Mouse (Mus musculus): ENCODE measurements at regions not wholly inside any gene's neighbourhood (a gene's known extent, or its start where the extent isn't known, plus 50 kb on each side); places are given as distances from the start of the nearest gene placed in this dataset.

DNA sequence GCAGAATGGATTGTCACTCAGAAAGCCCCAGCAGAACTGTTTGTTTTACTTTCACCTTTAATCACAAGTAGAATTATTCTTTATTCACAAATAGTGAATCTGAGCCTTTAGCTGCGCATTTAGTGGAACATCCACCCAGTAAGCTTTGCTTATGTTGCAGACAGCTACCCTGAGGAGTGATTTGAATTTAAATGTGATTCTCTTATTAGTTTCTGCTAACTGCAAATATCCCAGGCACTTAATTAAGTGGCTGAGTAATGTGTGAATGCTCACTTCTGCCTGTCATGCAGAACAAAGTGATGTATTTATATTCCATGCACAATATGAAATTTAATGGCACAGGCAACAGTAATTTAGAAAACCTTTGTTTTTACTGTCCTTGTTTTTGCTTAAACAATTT lies 344.4 kb upstream of the Nova1 start:
- TF ChIP-seq CTCF (IDR thresholded peaks at IDR 0.05; ENCODE audit: extremely low read depth, insufficient read depth, low read length) (no peak), POLR2A (IDR thresholded peaks at IDR 0.05; ENCODE audit: extremely low read depth, insufficient read depth, low read length) (no peak)
